Mouse (Mus musculus) limb, embryonic 12.5 days (tissue): Measurements from ENCODE around the gene Ncbp3. TPM values are rescaled to one million over a fixed set of nuclear protein-coding genes. Genes with fewer than 3 reads are reported as not detected.
"Not testable (repeated sequence)": the region's sequence is repeated elsewhere in the genome, so short reads cannot be mapped to it uniquely, and the experiment has no call there.

Experiments used
- ATAC-seq: fragments of 200-750 bp; cut with Nextera tagmentation; 2 replicates; pipeline ENCODE4 v1.8.0; 2017; ENCODE audit warnings: low read depth, moderate TSS enrichment; ENCODE audit not compliant: insufficient number of reproducible peaks, insufficient read depth, low FRiP score, low TSS enrichment
- H3K27ac ChIP-seq: fragments of 300-500 bp; sonication (generic); 2 replicates; pipeline ENCODE4 v1.5.1; 2016; ENCODE audit warnings: mild to moderate bottlenecking, moderate library complexity
- H3K27me3 ChIP-seq: fragments of 300-500 bp; sonication (generic); 2 replicates; pipeline ENCODE4 v1.6.1; 2016; ENCODE audit warnings: mild to moderate bottlenecking, moderate library complexity
- H3K36me3 ChIP-seq: fragments of 300-500 bp; sonication (generic); 2 replicates; pipeline ENCODE4 v1.6.1; 2016; ENCODE audit warnings: mild to moderate bottlenecking, moderate library complexity
- H3K4me1 ChIP-seq: fragments of 300-500 bp; sonication (generic); replicated peaks from 2 replicates; pipeline ENCODE4 v1.6.1; 2016
- H3K4me2 ChIP-seq: fragments of 300-500 bp; sonication (generic); 2 replicates; pipeline ENCODE4 v1.6.1; 2016; ENCODE audit warnings: mild to moderate bottlenecking, moderate library complexity
- H3K4me3 ChIP-seq: fragments of 300-500 bp; sonication (generic); replicated peaks from 2 replicates; pipeline ENCODE4 v1.5.1; 2016; ENCODE audit warnings: mild to moderate bottlenecking
- H3K9ac ChIP-seq: fragments of 300-500 bp; sonication (generic); replicated peaks from 2 replicates; pipeline ENCODE4 v1.6.1; 2016; ENCODE audit warnings: mild to moderate bottlenecking, moderate library complexity
- H3K9me3 ChIP-seq: fragments of 300-500 bp; sonication (generic); 2 replicates; pipeline ENCODE4 v1.6.1; 2016; ENCODE audit warnings: mild to moderate bottlenecking, moderate library complexity
- WGBS: fragments of 180-500 bp; shearing (Covaris S2); methylation state at CpG from one replicate; pipeline ENCODE4 v1.1.7; 2016; 5-methylcytosine and 5-hydroxymethylcytosine counted together
- polyA plus RNA-seq: library from polyadenylated mRNA; unstranded; fragments of >200 nt; fragmentation: Nextera tagmentation; extraction: Ambion mirVana; gene quantifications from 2 replicates; pipeline ENCODE4 v1.2.1, GENCODE M21; 2016

The Ncbp3 gene
- polyA plus RNA-seq, 1 experiment from 2014 or later: 16.3 TPM

- no peaks in the 10 kb centered on the region for H3K27me3 ChIP-seq
- H3K4me2 ChIP-seq: no peak within 1 kb of the TSS
- H3K4me3 ChIP-seq: no peak within 1 kb of the TSS
- no peak for ATAC-seq
- H3K36me3 ChIP-seq: no peaks in the 10 kb centered on the region
- H3K9me3 ChIP-seq: no peaks in the 10 kb centered on the region
- WGBS: 84% methylated on average over 4 of the region's 4 CpGs
- H3K27ac ChIP-seq: no peak within 1 kb of the TSS
- H3K9ac ChIP-seq: no peak within 1 kb of the TSS
- peaks cover 6% of the 10 kb centered on the region; the same call in 1 of the 2 replicates for H3K4me1 ChIP-seq
Measured at GRCm38 (mm10) chr11:73090283-73090682, 42.7 kb downstream of the Ncbp3 start, which contains the start of gene Itgae. TSS of gene Itgae (plus strand) at chr11:73090583.

- H3K27me3 ChIP-seq: no peaks in the 10 kb centered on the region
- WGBS: 78% methylated on average over 2 of the region's 2 CpGs
- no peak overlapping the region for H3K4me2 ChIP-seq
- H3K4me1 ChIP-seq: 0 out of 2 replicates have a peak, but pooled peaks cover 4% of the 10 kb centered on the region
- no peaks in the 10 kb centered on the region for H3K36me3 ChIP-seq
- H3K9ac ChIP-seq: no peak overlapping the region
- no peak overlapping the region for H3K4me3 ChIP-seq
- ATAC-seq: no peak
- no peak overlapping the region for H3K27ac ChIP-seq
- H3K9me3 ChIP-seq: no peaks in the 10 kb centered on the region
Measured at GRCm38 (mm10) chr11:73090826-73091225, 43.2 kb downstream of the Ncbp3 start.

GRCm38 (mm10) chr11:73092057-73092456, 44.5 kb downstream of the Ncbp3 start:
- Histone ChIP-seq H3K27me3 (no peaks in the 10 kb centered on the region), H3K9ac (no peak overlapping the region), H3K27ac (no peak overlapping the region), H3K36me3 (no peaks in the 10 kb centered on the region), H3K4me3 (no peak overlapping the region), H3K4me1 (0 out of 2 replicates have a peak, but pooled peaks cover 4% of the 10 kb centered on the region), H3K9me3 (no peaks in the 10 kb centered on the region), H3K4me2 (no peak overlapping the region)
- WGBS: 79% methylated on average over 4 of the region's 4 CpGs
- ATAC-seq: no peak

GRCm38 (mm10) chr11:73092877-73093276, 45.3 kb downstream of the Ncbp3 start:
- Histone ChIP-seq H3K36me3 (no peaks in the 10 kb centered on the region), H3K4me1 (no peaks in the 10 kb centered on the region), H3K27me3 (no peaks in the 10 kb centered on the region), H3K9ac (no peak overlapping the region), H3K9me3 (no peaks in the 10 kb centered on the region), H3K27ac (no peak overlapping the region), H3K4me2 (no peak overlapping the region), H3K4me3 (no peak overlapping the region)
- WGBS: 74% methylated on average over 7 of the region's 7 CpGs
- no peak for ATAC-seq

- Histone ChIP-seq H3K4me3 (no peak overlapping the region), H3K9ac (no peak overlapping the region), H3K9me3 (no peaks in the 10 kb centered on the region), H3K4me1 (no peaks in the 10 kb centered on the region), H3K27me3 (no peaks in the 10 kb centered on the region), H3K4me2 (no peak overlapping the region), H3K36me3 (no peaks in the 10 kb centered on the region), H3K27ac (no peak overlapping the region)
- WGBS: 73% methylated on average over 11 of the region's 11 CpGs
- ATAC-seq: no peak
Measured at GRCm38 (mm10) chr11:73094231-73094995, 46.8 kb downstream of the Ncbp3 start.

GRCm38 (mm10) chr11:73098860-73099259, 51.3 kb downstream of the Ncbp3 start:
- H3K36me3 ChIP-seq: no peaks in the 10 kb centered on the region
- WGBS: 51% methylated on average over 5 of the region's 5 CpGs
- no peaks in the 10 kb centered on the region for H3K27me3 ChIP-seq
- H3K27ac ChIP-seq: no peak overlapping the region
- H3K4me3 ChIP-seq: no peak overlapping the region
- no peaks in the 10 kb centered on the region for H3K9me3 ChIP-seq
- H3K4me1 ChIP-seq: no peaks in the 10 kb centered on the region
- H3K9ac ChIP-seq: no peak overlapping the region
- no peak for ATAC-seq
- no peak overlapping the region for H3K4me2 ChIP-seq

- no peaks in the 10 kb centered on the region for H3K9me3 ChIP-seq
- no peaks in the 10 kb centered on the region for H3K36me3 ChIP-seq
- no peak overlapping the region for H3K27ac ChIP-seq
- no peaks in the 10 kb centered on the region for H3K27me3 ChIP-seq
- H3K4me2 ChIP-seq: no peak overlapping the region
- whole genome bisulfite sequencing: 69% methylated on average over 14 of the region's 14 CpGs
- H3K9ac ChIP-seq: no peak overlapping the region
- no peaks in the 10 kb centered on the region for H3K4me1 ChIP-seq
- H3K4me3 ChIP-seq: no peak overlapping the region
- no peak for ATAC-seq
Measured at GRCm38 (mm10) chr11:73099976-73100750, 52.6 kb downstream of the Ncbp3 start.

- no peaks in the 10 kb centered on the region for H3K9me3 ChIP-seq
- no peak overlapping the region for H3K4me3 ChIP-seq
- no peak overlapping the region for H3K4me2 ChIP-seq
- H3K36me3 ChIP-seq: no peaks in the 10 kb centered on the region
- H3K9ac ChIP-seq: no peak overlapping the region
- no peaks in the 10 kb centered on the region for H3K27me3 ChIP-seq
- ATAC-seq: no peak
- WGBS: 83% methylated on average over 4 of the region's 4 CpGs
- H3K4me1 ChIP-seq: no peaks in the 10 kb centered on the region
- H3K27ac ChIP-seq: no peak overlapping the region
Measured at GRCm38 (mm10) chr11:73101308-73101707, 53.7 kb downstream of the Ncbp3 start.

GRCm38 (mm10) chr11:73105246-73105645, 57.7 kb downstream of the Ncbp3 start:
- Histone ChIP-seq H3K36me3 (no peaks in the 10 kb centered on the region), H3K27ac (no peak overlapping the region), H3K4me2 (no peak overlapping the region), H3K9me3 (no peaks in the 10 kb centered on the region), H3K4me3 (no peak overlapping the region), H3K9ac (no peak overlapping the region), H3K27me3 (no peaks in the 10 kb centered on the region), H3K4me1 (no peaks in the 10 kb centered on the region)
- no peak for ATAC-seq
- WGBS: 56% methylated on average over 3 of the region's 3 CpGs

- H3K4me3 ChIP-seq, H3K9ac ChIP-seq, H3K27ac ChIP-seq, H3K27me3 ChIP-seq, ATAC-seq, H3K9me3 ChIP-seq, H3K4me2 ChIP-seq, H3K36me3 ChIP-seq, H3K4me1 ChIP-seq: not testable (repeated sequence)
- 40% methylated on average over 3 of the region's 3 CpGs for WGBS
Measured at GRCm38 (mm10) chr11:73107358-73107757, 59.8 kb downstream of the Ncbp3 start.

- Histone ChIP-seq H3K4me3 (no peak overlapping the region), H3K36me3 (no peaks in the 10 kb centered on the region), H3K27me3 (no peaks in the 10 kb centered on the region), H3K9me3 (no peaks in the 10 kb centered on the region), H3K9ac (no peak overlapping the region), H3K4me2 (no peak overlapping the region), H3K27ac (no peak overlapping the region), H3K4me1 (no peaks in the 10 kb centered on the region)
- no peak for ATAC-seq
- 63% methylated on average over 5 of the region's 5 CpGs for WGBS
Measured at GRCm38 (mm10) chr11:73108195-73108897, 60.8 kb downstream of the Ncbp3 start.
